Mouse (Mus musculus) adrenal gland, postnatal 14 days (tissue): ENCODE data around the gene Sh3d21. TPM values are rescaled to one million over a fixed set of nuclear protein-coding genes. Genes with fewer than 3 reads are reported as not detected.
A peak's percentile ranks its signal among the peaks of the same experiment; 100 is the strongest.
"Not testable (repeated sequence)": the region's sequence is repeated elsewhere in the genome, so short reads cannot be mapped to it uniquely, and the experiment has no call there.

ENCODE experiments used
- DNase-seq: peaks from one replicate; pipeline ENCODE4 v3.0.0; 2021; ENCODE audit warnings: mixed read lengths
- total RNA-seq: library from RNA; stranded (reverse); gene quantifications from 2 replicates; pipeline ENCODE4 v1.2.3, GENCODE M21; 2021

Sh3d21 gene
- total RNA-seq, 1 experiment from 2014 or later = 3.7 TPM

GRCm38 (mm10) chr4:126168851-126169250 is 5.6 kb upstream of the Sh3d21 start:
- no peak for DNase-seq

- DNase-seq = peak; percentile 58
Measured at GRCm38 (mm10) chr4:126166084-126166483, 2.8 kb upstream of the Sh3d21 start.

GRCm38 (mm10) chr4:126165092-126165491 is 1.8 kb upstream of the Sh3d21 start:
- not testable (repeated sequence) for DNase-seq

- peak; percentile 54 for DNase-seq
Measured at GRCm38 (mm10) chr4:126163685-126164084, 394 bp upstream of the Sh3d21 start.

GRCm38 (mm10) chr4:126162544-126163066 is 686 bp downstream of the Sh3d21 start:
- peak; percentile 96 for DNase-seq

- no peak for DNase-seq
Measured at GRCm38 (mm10) chr4:126161986-126162385, 1.3 kb downstream of the Sh3d21 start.

- DNase-seq = no peak
Measured at GRCm38 (mm10) chr4:126161456-126161855, 1.8 kb downstream of the Sh3d21 start.

GRCm38 (mm10) chr4:126160981-126161380 is 2.3 kb downstream of the Sh3d21 start:
- no peak for DNase-seq

- DNase-seq = no peak
Measured at GRCm38 (mm10) chr4:126159455-126159854, 3.8 kb downstream of the Sh3d21 start.

- no peak for DNase-seq
Measured at GRCm38 (mm10) chr4:126157562-126157961, 5.7 kb downstream of the Sh3d21 start.

GRCm38 (mm10) chr4:126156617-126157016 is 6.7 kb downstream of the Sh3d21 start:
- DNase-seq = no peak

- DNase-seq = no peak
Measured at GRCm38 (mm10) chr4:126155869-126156268, 7.4 kb downstream of the Sh3d21 start.

- DNase-seq = no peak
Measured at GRCm38 (mm10) chr4:126155183-126155582, 8.1 kb downstream of the Sh3d21 start.

GRCm38 (mm10) chr4:126152864-126153263 is 10.4 kb downstream of the Sh3d21 start:
- peak; percentile 59 for DNase-seq

- no peak for DNase-seq
Measured at GRCm38 (mm10) chr4:126151701-126152440, 11.4 kb downstream of the Sh3d21 start.

GRCm38 (mm10) chr4:126150949-126151320 is 12.4 kb downstream of the Sh3d21 start:
- DNase-seq = no peak

- DNase-seq = peak; percentile 80
Measured at GRCm38 (mm10) chr4:126150297-126150948, 12.9 kb downstream of the Sh3d21 start.

GRCm38 (mm10) chr4:126149798-126150197 is 13.5 kb downstream of the Sh3d21 start:
- no peak for DNase-seq

GRCm38 (mm10) chr4:126149041-126149676 is 14.1 kb downstream of the Sh3d21 start:
- DNase-seq = no peak

GRCm38 (mm10) chr4:126148161-126148961 is 14.9 kb downstream of the Sh3d21 start:
- DNase-seq = peak; percentile 82

GRCm38 (mm10) chr4:126147533-126148160 is 15.6 kb downstream of the Sh3d21 start, which contains the start of gene Eva1b:
Gene Eva1b (plus strand): TSS chr4:126147744.
- DNase-seq = peak; percentile 76
